Mouse (Mus musculus) spleen, postnatal 36 days (tissue): ENCODE data around the gene Arl4d.
"Not testable (repeated sequence)": the region's sequence is repeated elsewhere in the genome, so short reads cannot be mapped to it uniquely, and the experiment has no call there.

ENCODE experiments used
- DNase-seq, 2 experiments: peaks; one replicate each; pipeline ENCODE4 v3.0.0; 2022; ENCODE audit warnings: low spot score in 2 of 2, mixed read lengths in 1 of 2

Gene Arl4d

GRCm38 (mm10) chr11:101645411-101646282 lies 19.7 kb upstream of the Arl4d start:
- peak; percentile 45 to 63 for DNase-seq

GRCm38 (mm10) chr11:101646283-101646794 lies 19.0 kb upstream of the Arl4d start:
- DNase-seq, result not testable (repeated sequence)

GRCm38 (mm10) chr11:101647093-101647492 lies 18.2 kb upstream of the Arl4d start:
- not testable (repeated sequence) for DNase-seq

GRCm38 (mm10) chr11:101656356-101656755 lies 9.0 kb upstream of the Arl4d start:
- no peak for DNase-seq

GRCm38 (mm10) chr11:101657528-101657885 lies 7.8 kb upstream of the Arl4d start:
- DNase-seq, result no peak

GRCm38 (mm10) chr11:101657886-101658750 lies 7.2 kb upstream of the Arl4d start:
- peak; percentile 73 to 83 for DNase-seq

- DNase-seq, result peak; percentile 28 to 43
Measured at GRCm38 (mm10) chr11:101658751-101659558, 6.4 kb upstream of the Arl4d start.

- no peak for DNase-seq
Measured at GRCm38 (mm10) chr11:101661191-101661590, 4.2 kb upstream of the Arl4d start.

GRCm38 (mm10) chr11:101661786-101662185 lies 3.6 kb upstream of the Arl4d start:
- DNase-seq, result no peak

- no peak for DNase-seq
Measured at GRCm38 (mm10) chr11:101663229-101664027, 1.9 kb upstream of the Arl4d start.

GRCm38 (mm10) chr11:101665636-101665992 lies 273 bp downstream of the Arl4d start:
- DNase-seq, result no peak

GRCm38 (mm10) chr11:101666626-101667345 lies 1.4 kb downstream of the Arl4d start:
- no peak for DNase-seq

- no peak for DNase-seq
Measured at GRCm38 (mm10) chr11:101667871-101668532, 2.7 kb downstream of the Arl4d start.

- DNase-seq, result no peak
Measured at GRCm38 (mm10) chr11:101668546-101669261, 3.4 kb downstream of the Arl4d start.

- DNase-seq, result no peak
Measured at GRCm38 (mm10) chr11:101670334-101670733, 5.0 kb downstream of the Arl4d start.

- no peak for DNase-seq
Measured at GRCm38 (mm10) chr11:101671255-101671654, 5.9 kb downstream of the Arl4d start.

- no peak for DNase-seq
Measured at GRCm38 (mm10) chr11:101673010-101673642, 7.8 kb downstream of the Arl4d start.

GRCm38 (mm10) chr11:101674106-101674505 lies 8.8 kb downstream of the Arl4d start:
- no peak for DNase-seq
